Mouse (Mus musculus) testis, postnatal 10 days (tissue): Measurements from ENCODE around the gene Hoxb8.

Experiments used
- DNase-seq: peaks from one replicate; pipeline ENCODE4 v3.0.0; 2021; ENCODE audit warnings: low spot score

Gene Hoxb8

DNA sequence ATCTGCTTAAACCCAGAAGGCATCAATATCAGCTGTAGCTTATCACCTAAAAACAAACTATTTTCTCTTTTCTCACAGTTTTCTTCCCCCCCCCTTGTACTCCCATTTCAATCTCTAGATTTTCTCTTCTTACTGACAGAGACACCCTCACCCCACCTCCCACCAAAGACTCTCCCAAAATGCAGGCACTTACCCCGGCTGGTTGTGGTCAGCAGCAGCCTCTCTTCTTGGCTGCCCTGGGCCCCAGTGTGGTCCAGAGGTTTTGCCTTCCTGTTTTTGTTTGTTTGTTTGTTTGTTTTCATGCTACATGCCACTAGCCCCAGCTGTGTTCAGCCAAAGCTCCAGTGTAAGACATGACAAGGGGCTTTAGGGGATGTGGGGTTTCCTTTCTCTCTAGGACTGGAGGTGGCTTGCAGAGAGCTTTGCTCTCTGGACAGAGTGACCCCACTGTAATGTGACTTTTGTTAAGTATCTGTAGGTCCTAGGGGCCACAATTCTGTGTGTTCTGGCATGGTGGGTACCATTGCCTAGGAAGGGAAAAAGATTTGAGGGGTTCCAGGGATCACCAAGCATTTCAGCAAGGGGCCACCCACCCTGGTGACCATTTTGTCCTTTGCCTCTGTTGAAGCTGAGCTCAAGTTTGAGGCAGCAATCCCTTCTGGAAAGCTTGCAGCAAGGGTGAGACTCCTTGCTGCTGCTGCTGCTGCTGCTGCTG is 13.5 kb upstream of the Hoxb8 start:
- no peak for DNase-seq

DNA sequence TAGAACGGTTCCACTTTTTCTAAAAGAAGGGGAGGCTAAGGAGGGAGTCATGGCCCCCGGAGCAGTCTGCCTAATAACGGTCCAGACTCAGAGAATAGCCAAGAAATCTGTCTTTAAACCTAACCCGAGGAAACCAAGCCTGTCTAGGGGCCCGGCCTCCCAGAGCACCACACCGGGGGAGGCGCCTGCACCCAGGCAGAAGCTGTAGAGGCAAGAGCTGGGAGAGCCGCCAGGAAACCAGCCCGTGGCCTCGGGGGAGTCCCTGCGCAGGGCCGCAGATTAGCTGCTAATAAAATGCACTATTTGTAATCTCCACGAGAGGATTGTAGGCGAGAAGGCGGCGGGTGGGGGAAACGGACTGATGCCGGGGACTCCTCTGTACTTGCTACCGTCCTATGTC is 11.8 kb upstream of the Hoxb8 start:
- DNase-seq: peak; percentile 89

DNA sequence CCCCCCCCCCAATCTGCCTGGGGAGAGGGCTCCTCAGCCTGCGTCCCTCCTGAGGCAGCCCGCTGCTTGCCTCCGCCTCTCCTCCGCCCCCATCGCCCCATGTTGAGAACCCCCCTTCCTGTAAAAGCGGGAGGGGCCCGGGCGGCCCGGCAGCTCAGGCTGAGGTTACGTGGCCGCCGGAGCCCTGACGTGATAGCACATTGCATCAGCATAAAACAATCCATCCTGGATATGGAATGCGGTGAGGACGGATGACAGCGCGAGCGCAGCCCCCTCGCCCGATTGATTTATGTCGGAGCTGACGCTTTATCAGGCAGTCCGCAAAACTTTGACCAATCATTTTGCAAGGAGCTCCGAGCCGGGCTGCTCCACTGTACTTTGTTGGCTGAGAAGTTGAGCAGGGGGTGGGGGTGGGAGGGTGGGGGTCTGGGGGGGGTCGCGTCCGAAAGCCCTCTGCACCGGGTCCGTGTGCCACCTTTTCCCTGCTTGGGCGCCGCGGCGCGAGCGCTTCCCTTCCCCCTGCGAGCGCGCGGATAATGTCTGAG is 10.6 kb upstream of the Hoxb8 start, which contains the start of gene Hoxb9:
Gene Hoxb9, plus strand, starts transcription at position 462 of the 545 bp plus-strand sequence.
- DNase-seq: peak; percentile 78

DNA sequence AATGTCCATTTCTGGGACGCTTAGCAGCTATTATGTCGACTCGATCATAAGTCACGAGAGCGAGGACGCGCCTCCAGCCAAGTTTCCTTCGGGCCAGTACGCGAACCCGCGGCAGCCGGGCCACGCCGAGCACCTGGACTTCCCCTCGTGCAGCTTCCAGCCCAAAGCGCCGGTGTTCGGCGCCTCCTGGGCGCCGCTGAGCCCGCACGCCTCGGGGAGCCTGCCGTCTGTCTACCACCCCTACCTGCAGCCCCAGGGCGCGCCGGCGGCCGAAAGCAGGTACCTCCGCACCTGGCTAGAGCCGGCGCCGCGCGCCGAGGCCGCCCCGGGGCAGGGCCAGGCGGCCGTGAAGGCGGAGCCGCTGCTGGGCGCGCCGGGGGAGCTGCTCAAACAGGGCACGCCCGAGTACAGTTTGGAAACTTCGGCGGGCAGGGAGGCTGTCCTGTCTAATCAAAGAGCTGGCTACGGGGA is 10.1 kb upstream of the Hoxb8 start:
- peak; percentile 70 for DNase-seq

DNA sequence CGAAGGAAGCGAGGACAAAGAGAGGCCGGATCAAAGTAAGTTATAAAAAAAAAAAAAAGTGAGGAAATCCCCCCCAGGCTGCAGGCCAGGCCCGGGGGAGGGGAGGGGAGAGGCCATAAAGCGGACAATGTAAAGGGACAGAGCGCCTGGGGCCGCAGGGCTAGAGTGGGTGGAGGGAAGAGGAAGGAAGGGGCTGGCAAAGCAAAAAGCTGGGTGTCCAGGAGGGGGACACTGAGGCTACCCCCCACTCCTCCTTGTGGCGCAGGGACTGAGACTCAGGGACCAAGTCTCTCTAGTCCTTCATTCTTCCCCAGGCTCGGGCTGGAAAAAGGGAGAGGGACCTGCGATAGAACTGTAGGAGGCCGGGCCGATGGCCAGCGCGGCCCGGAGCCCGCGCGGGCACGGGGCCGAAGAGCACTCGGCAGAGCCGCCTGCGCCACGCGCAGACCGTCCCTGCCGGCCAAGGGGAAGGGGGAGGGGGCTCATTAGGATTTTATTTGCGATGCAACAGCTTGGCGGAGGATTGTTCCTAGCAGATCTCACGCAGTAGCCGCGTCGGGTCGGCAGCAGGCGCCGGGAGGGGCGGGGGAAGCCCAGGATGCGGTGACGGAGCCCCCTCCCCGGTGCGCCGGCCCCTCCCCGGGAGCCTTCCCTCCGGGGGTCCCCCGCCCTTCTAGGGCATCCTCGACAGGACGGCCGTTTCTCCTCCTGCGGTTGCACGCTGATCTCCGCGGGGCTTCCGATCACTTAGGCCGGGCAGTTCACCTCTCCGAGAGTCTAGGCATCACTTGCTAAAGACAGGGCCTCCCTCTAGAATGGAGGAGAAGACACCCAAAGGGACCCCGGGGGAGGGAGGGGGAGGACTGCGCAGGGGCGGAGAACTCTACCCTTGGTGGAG is 9.4 kb upstream of the Hoxb8 start:
- no peak for DNase-seq

DNA sequence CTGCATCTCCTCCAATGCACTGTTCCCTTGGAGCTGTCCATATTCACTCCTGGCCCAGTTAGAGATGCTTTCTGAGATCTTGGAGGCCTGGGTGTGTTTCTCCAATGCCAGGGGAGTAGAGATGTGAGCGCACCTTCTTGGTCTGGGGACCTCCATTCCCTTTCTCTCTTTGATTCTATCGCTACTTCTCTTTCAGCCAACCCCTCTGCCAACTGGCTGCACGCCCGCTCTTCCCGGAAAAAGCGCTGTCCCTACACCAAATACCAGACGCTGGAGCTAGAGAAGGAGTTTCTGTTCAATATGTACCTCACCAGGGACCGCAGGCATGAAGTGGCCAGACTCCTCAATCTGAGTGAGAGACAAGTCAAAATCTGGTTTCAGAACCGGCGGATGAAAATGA is 7.3 kb upstream of the Hoxb8 start:
- DNase-seq: no peak

DNA sequence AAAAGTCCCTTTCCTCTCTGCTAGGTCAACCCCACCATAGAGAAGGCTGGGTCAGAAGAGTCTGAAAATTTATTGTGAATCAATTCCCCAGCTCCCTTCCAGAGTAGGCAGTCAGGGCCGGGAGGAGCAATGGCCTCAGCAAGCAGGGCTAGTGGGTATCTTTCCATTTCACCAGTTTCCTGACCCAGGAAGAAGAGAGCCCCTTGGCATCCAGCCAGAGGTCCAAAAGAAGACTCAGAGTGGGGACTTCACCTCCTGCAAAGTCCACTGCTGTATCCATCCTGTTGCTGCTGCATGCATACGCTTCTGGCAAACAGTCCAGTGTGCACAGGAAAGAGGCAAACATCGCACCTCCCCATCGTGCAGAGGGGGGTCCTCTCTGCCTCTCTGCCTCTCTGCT is 5.8 kb upstream of the Hoxb8 start:
- no peak for DNase-seq

DNA sequence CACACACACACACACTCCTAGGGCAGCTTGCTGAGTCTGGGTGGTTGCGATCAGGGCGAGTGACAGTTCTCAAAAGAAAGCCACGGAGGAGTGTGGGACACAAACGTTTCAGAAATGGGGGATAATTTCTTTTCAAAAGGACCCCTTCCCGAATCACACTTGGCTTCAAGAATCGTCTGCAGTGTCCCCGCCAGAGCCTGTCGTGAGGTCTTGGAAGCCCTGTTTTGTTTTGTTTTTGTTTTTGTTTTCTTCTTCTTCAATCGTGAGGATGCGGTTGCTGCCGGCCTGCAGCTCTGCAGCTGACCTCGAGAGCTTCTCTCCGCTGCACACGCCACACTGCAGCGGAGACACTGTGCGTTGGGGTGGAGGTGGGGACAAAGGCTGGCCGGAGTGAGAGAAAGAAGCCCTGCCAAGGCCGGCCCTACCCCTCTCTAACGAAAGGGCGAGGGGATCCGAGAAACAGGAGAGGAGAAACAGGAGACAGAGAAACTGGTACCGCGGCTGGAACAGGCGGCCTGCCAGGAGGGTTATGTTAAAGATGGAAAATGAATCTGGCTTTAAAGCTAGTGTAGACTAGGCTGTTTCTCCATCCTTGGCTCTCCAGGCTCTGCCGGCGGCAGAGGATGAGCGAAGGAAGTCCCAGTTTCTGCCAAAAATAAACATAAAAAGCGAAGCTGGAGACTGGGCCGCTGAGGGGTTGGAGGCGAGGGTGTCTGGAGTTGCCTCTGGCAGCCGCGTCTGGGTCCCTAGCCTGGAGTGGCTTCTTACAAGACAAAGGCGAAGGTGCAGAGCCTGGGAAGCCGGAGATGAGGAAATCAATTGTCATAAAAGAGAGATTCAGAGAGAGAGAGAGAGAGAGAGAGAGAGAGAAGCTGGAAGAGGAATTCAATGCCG is 4.3 kb upstream of the Hoxb8 start:
- DNase-seq: no peak

DNA sequence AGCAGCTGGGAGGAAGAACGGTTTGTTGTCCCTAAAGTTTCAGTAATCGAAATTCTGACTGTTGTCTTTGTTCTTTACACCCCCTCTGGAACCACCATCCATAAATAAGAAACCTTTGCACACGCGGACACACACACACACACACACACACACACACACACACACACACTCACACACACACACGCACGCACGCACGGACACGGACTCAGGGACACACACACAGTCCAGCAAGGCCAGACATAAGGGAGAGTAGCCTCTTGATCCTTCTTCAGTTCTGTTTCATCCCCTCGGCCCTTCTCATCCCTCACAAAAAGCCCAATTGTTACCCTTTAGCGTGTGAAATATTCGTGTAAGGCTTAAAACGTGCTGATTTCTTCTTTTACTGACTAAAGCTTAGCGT is 3.4 kb upstream of the Hoxb8 start:
- no peak for DNase-seq

DNA sequence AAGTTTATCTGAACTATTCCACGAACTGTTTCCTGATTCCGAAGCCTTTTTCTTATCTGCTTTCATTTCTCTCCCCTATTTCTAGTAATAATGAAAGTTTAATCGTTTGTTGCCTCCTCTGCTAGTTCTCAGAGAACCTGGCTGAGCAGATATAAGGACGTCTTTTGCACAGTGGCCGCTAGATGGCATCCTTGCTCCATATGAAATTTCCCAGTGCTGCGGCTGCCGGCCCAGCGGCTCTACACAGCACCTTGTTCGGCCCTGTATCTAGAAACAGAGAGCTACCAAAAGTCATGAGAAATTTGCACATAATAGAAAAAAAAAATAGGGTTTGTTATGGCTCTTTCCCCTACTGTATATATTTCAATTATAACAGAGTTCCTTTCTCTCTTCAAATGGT is 2.9 kb upstream of the Hoxb8 start:
- peak; percentile 88 for DNase-seq

DNA sequence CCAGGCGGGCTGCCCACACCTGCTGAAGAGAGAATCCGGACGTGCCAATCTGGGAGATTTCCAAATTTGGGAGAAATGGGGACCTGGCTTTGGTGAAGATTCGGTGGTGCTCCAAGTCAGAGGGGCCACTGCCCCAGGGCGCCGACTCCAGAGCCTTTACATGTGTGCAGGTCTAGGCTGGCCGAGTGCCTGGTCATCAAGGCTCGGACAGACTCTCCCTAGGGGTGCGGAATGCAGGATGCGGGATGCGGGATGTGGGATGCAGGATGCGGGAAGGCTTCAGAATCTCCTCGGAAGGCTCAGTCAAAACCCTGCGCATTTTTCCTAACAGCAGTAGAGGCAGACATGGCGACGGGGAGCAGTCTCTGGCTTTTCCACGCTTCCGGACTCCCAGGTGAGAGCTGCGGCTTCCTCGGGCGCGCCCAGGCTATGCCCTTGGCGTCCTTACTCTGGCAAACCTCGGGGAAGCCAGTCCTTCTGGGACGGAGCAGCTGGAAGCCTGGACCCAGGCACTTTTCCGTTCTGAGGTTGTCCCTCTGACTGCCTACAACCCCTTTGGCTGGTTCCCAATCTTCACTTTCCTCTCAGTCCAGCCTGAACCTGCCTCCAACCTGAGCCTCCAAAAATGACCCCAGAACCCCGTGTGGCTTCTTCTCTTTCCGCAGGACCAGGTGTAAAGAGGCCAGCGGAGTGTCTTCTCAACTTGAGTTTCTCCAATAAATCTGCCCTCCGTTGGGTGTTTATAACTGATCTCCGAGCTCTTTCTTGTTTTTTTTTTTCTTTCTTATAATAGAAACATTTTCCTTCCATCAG is 2.1 kb upstream of the Hoxb8 start:
- no peak for DNase-seq

DNA sequence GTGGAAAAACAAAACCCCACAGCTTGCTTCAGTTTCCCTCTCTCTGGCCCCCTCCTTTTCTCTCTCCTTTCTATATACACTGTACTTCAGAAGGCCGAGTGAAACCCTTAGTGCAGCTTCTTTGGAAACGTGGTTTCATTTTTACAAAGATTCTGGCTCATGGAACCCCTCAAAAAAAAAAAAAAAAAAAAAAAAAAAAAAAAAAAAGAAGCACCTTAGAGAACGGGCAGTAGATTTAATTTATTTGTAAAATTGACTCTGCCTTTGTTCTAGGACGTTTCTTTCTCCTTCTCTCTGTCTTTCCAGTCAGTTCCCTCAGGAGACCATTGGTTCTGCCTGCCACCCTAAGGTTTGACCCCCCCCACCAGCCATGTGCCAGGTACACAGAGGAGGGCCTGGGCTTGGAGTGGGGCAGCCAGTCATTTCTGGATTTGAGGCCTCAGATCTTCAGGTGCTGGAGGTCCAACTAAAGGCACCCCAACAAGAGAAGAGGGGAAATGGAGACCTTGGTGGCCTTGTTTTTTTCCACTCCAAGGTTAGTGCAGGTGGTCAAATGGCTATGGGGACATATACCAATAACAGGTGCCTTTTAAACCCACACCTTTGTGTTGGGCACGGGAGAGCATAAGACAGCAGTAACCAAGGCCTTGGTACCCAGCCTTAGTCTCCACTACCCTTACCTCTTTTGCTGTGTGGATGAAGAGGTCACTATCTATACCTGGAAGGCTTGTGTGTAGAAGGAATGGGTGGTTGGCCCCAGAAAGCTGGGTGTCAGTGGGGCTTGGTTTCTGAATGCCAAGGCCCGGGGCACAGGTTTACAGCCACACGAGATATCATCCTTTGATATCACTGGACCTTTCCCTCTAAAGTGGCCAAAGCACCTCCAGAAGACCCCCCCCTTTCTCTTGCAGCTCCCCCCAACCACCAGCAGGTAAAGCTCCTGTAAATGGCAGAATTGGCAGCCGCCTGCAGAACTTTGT is 1.0 kb upstream of the Hoxb8 start:
- no peak for DNase-seq

DNA sequence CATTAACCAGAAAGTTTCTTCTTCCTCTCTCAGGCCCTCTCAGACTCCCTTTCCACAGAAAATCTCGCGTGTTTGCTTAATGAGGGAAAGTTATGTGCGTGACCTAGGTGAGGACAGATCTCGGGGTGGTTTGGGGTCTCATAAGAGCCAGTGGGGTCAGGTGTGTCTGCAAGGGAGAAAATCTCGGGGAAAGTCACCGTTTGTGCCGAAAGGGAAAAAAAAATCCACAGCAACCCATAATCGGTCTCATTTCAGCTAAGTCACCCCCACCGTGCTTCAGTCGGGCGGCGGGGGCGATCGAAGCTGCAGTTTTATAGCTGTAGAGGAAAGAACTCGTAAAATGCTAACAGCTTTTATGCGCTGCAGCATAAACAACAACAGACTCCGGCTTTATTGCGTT is 309 bp upstream of the Hoxb8 start:
- DNase-seq: no peak

DNA sequence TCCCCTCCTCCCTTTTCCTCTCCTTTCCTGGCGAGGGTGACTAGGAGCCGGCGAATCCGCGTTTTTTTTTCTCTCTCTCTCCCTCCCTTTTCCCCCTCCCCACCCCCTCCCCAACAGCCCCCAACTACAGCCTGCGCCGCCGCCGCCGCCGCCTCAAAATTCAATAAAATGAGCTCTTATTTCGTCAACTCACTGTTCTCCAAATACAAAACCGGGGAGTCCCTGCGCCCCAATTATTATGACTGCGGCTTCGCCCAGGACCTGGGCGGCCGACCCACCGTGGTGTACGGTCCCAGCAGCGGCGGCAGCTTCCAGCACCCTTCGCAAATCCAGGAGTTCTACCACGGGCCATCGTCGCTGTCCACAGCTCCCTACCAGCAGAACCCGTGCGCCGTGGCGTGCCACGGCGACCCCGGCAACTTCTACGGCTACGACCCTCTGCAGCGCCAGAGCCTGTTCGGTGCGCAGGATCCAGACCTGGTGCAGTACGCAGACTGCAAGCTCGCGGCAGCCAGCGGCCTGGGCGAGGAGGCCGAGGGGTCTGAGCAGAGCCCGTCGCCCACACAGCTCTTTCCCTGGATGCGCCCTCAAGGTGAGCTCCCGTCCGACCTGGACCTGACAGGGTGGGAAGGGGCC is 1.2 kb downstream of the Hoxb8 start:
- no peak for DNase-seq

DNA sequence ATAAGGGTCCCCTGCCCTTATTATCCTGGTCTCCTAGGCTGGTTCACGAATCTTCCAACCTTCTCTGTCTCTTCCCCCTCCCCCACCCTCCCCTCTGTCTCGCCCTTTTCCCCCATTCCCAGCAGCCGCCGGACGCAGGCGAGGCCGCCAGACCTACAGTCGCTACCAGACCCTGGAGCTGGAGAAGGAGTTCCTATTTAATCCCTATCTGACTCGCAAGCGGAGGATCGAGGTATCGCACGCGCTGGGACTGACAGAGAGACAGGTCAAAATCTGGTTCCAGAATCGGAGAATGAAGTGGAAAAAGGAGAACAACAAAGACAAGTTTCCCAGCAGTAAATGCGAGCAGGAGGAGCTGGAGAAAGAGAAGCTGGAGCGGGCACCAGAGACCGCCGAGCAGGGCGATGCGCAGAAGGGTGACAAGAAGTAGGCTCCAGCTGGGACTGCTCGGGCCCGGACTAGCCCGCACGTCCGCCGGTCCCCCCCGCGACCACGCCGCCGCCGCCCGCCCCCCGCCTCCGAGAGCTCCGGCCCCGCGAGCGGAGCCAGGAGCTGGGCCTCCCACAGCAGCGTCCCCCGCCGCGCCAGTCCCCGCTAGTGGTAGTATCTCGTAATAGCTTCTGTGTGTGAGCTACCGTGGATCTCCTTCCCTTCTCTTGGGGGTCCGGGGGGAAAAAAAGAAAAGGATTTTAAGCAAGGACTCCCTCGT is 2.5 kb downstream of the Hoxb8 start:
- no peak for DNase-seq

DNA sequence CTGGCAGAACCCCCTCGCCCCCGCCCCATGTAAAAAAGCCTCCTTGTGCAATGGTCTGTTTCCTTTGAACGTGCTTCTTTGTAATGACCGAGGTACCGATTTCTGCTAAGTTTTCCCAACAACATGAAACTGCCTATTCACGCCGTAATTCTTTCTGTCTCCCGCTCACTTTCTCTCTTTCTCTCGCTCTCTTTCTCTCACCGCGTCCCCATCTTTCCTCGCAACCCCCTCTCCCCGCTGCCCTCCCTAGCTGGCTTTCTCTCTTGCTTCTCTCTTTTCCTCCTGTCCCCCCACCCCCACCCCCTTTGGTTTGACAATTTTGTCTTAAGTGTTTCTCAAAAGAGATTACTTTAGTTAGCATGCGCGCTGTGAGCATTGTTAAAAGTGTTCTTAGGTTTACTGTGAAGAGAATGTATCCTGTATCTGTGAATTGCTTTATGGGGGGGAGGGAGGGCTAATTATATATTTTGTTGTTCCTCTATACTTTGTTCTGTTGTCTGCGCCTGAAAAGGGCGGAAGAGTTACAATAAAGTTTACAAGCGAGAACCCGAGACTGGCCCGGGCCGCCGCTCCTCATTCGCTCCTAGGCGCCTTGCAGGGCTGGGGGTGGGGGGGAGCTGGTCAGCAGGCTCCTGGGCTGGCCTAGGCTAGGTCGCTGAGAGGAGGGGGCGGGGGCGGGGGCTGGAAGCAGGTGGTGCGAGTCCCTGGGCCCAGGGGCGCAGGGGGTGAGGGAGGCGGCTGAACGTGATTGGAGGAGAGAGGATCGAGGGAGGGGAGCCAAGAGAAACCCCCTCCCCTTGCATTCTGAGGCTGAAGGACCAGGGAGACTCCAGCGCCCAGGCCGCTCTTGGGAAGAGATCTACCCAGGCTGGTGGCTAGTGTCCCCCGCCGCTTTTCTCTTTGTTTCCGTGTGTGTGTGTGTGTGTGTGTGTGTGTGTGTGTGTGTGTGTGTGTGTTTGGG is 3.3 kb downstream of the Hoxb8 start:
- no peak for DNase-seq
